Mouse (Mus musculus) MEL (cell line): ENCODE data around the gene Tbc1d10c.

Experiments
- GABPA ChIP-seq: IDR thresholded peaks from 2 replicates; pipeline ENCODE4 v1.6.1; 2012; ENCODE audit warnings: low read depth, mild to moderate bottlenecking, inconsistent platforms, low read length, improper control_type of control experiment, moderate library complexity
- USF1 ChIP-seq: IDR thresholded peaks from 2 replicates; pipeline ENCODE4 v1.6.1; 2014; ENCODE audit warnings: low read depth, mild to moderate bottlenecking, inconsistent platforms, low read length, improper control_type of control experiment, moderate library complexity

- no peak for TF ChIP-seq GABPA
- TF ChIP-seq USF1: no peak
These were observed 41.8 kb downstream of the Tbc1d10c start for GRCm38 (mm10) chr19:4149283-4149682.
